Mouse (Mus musculus) B cell, adult 2 months (primary cell): ENCODE measurements at regions not wholly inside any gene's neighbourhood (a gene's known extent, or its start where the extent isn't known, plus 50 kb on each side); places are given as distances from the start of the nearest gene placed in this dataset.

Experiments
- DNase-seq, 2 experiments: peaks; one replicate each; pipeline ENCODE4 v3.0.0; 2022

DNA sequence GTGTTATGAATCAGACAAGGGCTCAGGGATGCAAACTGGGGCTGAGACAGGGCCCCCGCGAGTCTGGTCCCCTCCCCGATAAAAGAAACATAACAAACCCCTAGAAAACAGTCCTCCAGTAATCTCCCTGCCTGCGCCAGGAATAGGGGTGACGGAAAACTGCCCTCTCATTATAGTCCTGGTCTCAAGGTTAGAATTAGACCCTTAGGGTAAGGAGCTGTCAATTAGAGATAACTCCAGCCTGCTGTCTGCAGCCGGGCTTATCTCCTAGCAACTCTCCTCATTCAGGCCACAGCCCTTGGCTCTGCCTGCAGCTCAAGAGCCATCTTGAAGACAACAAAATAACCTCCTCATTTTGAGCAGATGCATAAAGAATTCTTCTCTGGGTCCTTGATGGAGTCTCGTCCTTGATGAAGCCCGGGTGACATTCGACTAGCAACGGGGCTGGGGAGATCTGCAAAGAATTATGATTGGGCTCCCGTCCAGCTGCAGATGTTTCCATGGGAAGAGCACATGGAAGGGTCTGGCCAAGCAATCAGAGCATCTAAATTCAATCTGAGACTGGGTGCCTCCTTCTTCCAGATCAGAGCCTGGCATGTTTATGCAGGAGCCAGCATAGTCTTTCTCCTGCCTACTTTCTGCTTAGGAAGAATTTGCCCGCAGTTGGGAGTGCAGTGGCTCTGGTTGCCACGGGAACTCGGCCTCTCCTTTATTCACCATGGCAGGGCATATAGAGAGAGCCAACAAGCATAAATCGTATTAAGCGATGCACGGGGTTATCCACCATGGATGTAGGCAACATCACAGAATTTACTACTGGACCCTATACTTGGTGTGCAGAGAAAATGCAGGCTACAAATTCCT is 281.2 kb downstream of the Sox11 start:
- no peak for DNase-seq

GRCm38 (mm10) chr12:27059885-27060284 is 282.5 kb downstream of the Sox11 start:
- no peak for DNase-seq

DNA sequence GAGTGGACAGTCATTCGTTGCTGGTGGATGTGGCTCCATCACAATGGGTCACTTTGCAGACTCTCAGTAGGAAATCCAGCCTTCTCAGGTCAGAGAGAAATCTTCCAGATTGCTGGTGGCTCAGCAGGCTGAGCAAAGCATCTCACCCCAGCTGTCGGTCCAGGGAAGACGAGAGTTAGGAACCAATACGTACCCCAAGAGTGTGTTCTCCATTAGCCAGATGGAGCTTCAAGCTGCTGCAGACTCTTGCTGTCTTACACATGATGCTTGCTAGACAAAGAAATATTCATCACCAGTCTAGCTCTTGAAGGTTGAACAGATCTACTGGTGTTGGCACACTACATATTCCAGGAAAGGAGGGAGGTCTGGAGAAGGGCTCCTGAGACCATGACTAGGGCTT is 288.0 kb downstream of the Sox11 start:
- no peak for DNase-seq

- DNase-seq = no peak
Observed at GRCm38 (mm10) chr12:27037922-27038321, 304.5 kb downstream of the Sox11 start.

- DNase-seq = no peak
Observed at GRCm38 (mm10) chr12:27019751-27020150, 322.6 kb downstream of the Sox11 start.

DNA sequence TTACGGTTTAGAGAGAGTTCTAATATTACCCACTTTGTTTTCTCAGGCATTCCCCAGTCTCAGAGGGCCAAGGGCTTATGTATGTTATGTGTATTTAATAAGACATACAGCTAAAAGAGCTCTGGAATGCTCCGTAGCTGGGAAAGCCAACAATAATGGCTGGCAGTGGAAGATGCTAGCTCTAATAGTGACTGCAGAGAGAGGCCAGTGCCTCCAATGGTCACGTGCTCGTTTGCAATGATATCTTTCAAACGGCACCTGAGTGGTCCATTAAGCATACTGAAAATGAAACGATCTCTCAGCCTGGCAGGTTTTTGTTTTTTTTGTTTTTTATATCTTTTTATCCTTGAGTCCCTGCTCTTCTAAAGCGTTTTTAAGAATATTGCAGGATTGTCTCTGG is 324.0 kb downstream of the Sox11 start:
- no peak for DNase-seq

GRCm38 (mm10) chr12:26999287-26999686 is 343.1 kb downstream of the Sox11 start:
- no peak for DNase-seq

- DNase-seq = no peak
Observed at GRCm38 (mm10) chr12:26976284-26977065, 365.9 kb downstream of the Sox11 start.

GRCm38 (mm10) chr12:26972495-26973113 is 369.8 kb downstream of the Sox11 start:
- no peak for DNase-seq

- no peak for DNase-seq
Observed at GRCm38 (mm10) chr12:26967018-26967737, 375.2 kb downstream of the Sox11 start.

DNA sequence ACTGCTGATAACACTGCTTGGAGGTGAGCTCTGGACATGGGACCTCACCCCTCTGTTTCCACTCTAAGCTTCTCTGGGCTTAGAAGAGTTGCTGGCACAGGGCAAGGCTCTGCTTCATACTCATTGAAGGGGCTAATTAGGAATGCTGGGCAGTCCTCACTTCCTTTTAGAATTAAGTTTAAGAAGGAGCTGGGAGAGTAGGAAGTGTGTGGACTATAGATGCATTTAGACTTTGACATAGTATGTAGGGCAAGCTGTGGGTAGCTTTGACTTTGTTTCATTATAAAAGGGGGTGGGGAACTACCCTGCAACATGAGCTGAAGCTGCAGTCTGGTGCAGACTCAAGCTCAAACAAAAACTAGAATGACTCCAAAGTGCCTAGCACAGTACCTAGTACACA is 378.5 kb downstream of the Sox11 start:
- DNase-seq = no peak

GRCm38 (mm10) chr12:26939831-26940230 is 402.5 kb downstream of the Sox11 start:
- no peak for DNase-seq

GRCm38 (mm10) chr12:26937836-26938235 is 404.5 kb downstream of the Sox11 start:
- DNase-seq = no peak

DNA sequence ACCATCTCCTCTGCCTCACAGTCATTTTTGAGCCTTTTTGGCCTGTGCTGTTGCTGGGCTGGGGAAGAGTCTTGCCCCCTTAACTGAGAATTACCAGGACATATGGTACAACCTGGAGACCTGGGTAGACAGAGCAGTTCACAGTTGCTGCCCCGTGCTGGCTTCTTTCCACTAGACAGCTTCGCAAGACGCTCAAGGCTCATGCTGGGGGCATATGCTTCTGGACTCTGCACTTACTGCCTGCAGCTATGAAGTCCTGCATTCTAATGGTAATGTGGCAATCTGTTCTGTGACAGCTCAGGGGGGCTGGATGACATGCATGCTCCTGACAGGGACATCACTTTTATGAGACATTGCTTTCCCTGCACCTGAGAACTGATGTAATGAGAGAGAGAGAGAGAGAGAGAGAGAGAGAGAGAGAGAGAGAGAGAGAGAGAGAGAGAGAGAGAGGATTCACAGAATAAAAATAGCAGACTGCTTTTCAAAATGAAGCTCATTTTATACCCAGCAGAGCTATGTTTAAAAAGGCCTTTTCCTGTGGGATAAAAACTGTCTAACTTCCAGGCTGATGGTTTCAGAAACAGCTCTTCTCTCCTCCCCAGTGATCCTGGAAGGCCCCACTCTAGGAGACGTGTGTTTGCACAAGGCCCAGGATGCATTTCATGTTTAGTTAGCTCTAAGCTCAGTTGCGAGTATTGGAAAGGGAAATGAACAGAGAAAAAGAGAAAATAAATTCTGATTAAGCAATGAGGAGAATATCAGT is 405.5 kb downstream of the Sox11 start:
- no peak for DNase-seq

DNA sequence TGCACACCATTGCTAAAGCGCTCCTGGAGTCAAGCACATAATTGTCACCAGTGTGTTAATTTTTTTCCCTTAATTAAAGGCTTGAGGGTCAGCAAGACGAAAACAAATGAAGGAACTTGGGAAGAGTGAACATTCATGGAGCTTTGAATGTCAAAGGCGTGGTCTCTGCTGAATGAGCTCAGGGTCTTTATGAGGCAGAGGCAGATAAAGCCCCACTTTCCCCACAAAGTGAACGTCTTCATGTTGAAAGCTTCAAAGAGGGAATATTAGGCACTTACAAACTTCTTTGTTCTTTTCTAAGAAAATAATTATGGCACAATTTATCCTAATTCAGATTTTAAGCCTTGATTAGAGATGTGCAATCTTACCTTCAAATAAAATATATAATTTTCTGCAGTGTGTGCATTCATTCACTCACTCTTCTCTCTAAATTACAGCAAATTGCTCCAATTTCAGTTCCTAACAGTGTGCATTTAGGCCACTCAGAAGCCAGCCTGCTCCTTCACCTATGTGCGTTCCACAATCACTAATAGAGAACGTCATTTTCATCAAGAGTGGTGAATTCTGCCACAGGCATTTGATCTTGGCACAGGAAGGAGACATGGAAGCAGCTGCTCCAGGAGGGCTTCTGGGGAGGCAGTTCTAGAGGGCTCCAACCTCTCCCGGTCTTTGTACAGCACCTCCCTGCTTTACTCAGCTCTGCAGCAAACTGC is 412.1 kb downstream of the Sox11 start:
- no peak for DNase-seq

DNA sequence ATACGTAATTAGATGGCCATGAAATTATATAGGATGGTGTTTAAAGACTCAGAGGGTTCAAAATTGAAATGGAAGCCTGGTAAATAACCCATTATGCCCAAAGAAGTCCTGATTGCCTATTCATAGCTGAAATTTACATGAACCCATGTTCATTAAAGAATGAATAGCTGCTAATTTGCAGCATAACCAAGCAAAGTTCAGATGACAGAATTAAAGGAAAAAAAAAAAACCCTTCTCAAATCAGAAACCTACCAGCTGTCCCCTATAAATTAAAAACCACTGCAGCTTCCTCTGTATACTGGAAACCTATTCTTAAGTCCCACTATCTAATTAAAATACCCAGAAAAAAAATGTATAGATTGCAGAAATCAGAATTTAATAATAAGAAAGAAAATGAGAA is 436.2 kb downstream of the Sox11 start:
- DNase-seq = no peak

DNA sequence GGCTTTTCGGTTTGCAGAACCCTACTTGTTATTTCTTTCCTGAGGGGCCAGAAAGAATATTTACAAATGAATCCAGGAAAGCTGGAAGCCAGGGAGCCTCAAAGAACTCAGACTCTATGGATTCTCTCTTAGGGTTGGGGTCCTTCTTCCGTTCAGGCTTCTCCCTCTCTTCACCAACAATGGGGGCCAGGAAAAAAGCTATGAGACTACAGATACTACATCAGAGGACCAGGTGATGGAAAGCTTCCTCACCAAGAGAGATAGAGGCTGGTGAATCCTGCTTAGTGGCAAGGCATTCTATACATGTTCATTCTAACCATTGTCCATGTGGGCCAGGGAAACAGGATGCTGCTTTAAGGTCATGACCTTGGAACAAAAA is 434.9 kb downstream of the Cmpk2 start:
- no peak for DNase-seq

DNA sequence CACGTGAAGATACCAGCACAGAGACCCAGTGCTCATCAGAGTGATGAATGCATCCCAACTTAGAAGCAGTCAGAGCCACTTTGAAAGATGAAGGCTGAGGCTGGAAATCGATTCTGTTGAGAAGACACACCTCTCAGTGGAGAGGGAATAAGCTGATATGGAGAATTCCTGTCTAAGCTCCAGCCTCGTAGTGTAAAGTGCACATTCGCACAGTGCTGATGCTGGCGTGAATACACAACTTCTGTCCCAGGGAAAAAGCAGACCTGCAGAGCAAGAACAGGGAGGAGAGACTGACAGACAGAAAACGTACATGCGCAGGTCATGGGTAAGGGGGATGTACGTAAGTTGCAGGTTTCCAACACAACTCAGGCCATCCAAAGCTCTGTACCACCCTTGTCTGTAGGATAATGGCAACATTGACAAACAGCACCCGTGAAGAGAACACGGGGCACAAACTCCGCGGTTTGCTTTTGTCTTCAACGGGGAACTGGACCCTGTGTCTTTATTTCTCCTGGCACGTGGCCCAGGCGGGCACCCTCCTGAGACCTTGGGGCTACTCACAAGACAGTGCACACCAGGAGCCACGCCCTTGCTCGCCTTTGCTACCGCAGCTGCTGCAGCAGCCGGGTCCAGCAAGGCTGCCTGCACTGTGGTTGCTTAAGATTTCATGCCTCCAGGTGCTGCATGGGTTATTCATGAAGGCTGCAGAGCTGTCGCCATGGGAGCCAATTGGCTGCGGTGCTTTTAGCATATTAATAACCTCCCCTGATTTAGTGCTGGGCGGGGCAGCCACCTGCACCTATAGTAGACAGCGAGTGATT is 434.3 kb downstream of the Cmpk2 start:
- no peak for DNase-seq

DNA sequence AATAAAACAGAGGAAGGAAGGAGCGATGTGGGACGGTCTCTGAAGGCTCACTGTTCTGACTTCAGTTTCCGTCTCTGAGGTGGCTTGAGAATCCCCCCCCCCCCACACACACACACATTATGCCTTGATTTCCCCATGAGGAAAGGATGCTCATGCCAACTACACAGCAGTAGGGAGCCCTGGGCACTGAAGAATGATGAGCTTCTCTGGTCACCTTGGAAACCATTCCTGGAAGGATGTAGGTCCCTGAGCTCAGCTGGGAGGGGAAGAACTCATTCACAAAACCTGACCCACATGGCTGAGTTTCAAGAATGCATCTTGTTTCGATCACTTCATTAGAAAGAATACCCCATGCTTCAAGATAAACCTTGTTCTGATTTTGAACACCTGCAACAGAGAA is 422.2 kb downstream of the Cmpk2 start:
- DNase-seq = no peak

DNA sequence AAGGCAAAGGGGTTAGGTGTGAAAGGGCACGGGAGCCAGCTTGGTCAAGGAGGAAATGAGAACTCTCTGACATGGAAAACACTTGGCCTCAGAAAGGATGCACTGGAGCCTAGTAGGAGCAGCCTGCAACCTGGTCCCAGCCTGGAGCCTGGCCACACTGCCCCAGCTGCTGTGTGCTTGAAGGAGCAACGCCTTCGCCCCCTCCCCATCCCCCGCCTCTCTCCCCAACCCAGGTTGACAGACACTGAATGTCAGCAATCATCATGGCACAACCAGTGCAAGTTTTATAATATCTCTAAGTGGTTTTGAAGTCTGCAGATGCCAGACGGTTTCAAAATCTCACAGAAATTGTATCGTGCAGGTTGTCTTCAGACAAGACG is 417.6 kb downstream of the Cmpk2 start:
- DNase-seq = no peak
